Mouse (Mus musculus) liver, embryonic 14.5 days (tissue): Measurements from ENCODE around the gene Krtap4-2. TPM values are rescaled to one million over a fixed set of nuclear protein-coding genes. Genes with fewer than 3 reads are reported as not detected.
"Not testable (repeated sequence)": the region's sequence is repeated elsewhere in the genome, so short reads cannot be mapped to it uniquely, and the experiment has no call there.

Experiments
- ATAC-seq: fragments of 200-750 bp; cut with Nextera tagmentation; 2 replicates; pipeline ENCODE4 v1.8.0; 2017; ENCODE audit warnings: moderate number of reproducible peaks, mild to moderate bottlenecking, moderate library complexity; ENCODE audit not compliant: insufficient read depth
- DNase-seq, 3 experiments: peaks; one replicate each; pipeline ENCODE4 v3.0.0-alpha.2; 2012 to 2013; ENCODE audit warnings: low read depth in 3 of 3, low spot score in 3 of 3
- H3K27ac ChIP-seq: fragments of 300-500 bp; sonication (generic); 2 replicates; pipeline ENCODE4 v1.5.1; 2014; ENCODE audit warnings: moderate library complexity, mild to moderate bottlenecking, control low read depth, inconsistent platforms
- H3K27me3 ChIP-seq: fragments of 300-500 bp; sonication (generic); 2 replicates; pipeline ENCODE4 v1.6.1; 2014; ENCODE audit warnings: mild to moderate bottlenecking, low read length, moderate library complexity; ENCODE audit not compliant: control insufficient read depth, insufficient read depth
- H3K36me3 ChIP-seq: fragments of 300-500 bp; sonication (generic); replicated peaks from 2 replicates; pipeline ENCODE4 v1.6.1; 2014; ENCODE audit warnings: low read depth; ENCODE audit not compliant: control insufficient read depth, insufficient read depth
- H3K4me1 ChIP-seq, 2 experiments: fragments of 200-500 bp in 1 of 2; fragments of 300-500 bp in 1 of 2; sonication (generic) in 1 of 2; replicated peaks; 2 replicates each; pipeline ENCODE4 v1.6.1; 2012 to 2014; ENCODE audit warnings: antibody characterized with exemption in 1 of 2, inconsistent platforms in 1 of 2, low read length in 1 of 2; ENCODE audit not compliant: control insufficient read depth in 2 of 2, insufficient read depth in 2 of 2
- H3K4me2 ChIP-seq: fragments of 300-500 bp; sonication (generic); 2 replicates; pipeline ENCODE4 v1.6.1; 2014; ENCODE audit warnings: low read depth, mild to moderate bottlenecking, control low read depth, moderate library complexity
- H3K4me3 ChIP-seq, 2 experiments: fragments of 200-500 bp in 1 of 2; fragments of 300-500 bp in 1 of 2; sonication (generic) in 1 of 2; 2 replicates each; pipeline ENCODE4 v1.5.1; 2012 to 2014; ENCODE audit warnings: low read depth in 2 of 2, low read length in 2 of 2, mild to moderate bottlenecking in 2 of 2, control low read depth in 1 of 2, inconsistent platforms in 1 of 2, moderate library complexity in 1 of 2; ENCODE audit not compliant: insufficient read depth in 1 of 2
- H3K9ac ChIP-seq: fragments of 300-500 bp; sonication (generic); replicated peaks from 2 replicates; pipeline ENCODE4 v1.6.1; 2014; ENCODE audit warnings: mild to moderate bottlenecking, control low read depth, moderate library complexity
- H3K9me3 ChIP-seq: fragments of 300-500 bp; sonication (generic); 2 replicates; pipeline ENCODE4 v1.6.1; 2016; ENCODE audit warnings: low read length, mixed read lengths; ENCODE audit not compliant: control insufficient read depth
- CTCF ChIP-seq: IDR thresholded peaks from 2 replicates; pipeline ENCODE4 v1.5.1; 2016; ENCODE audit warnings: antibody characterized with exemption, low read depth, control low read depth
- EP300 ChIP-seq: IDR thresholded peaks from 2 replicates; pipeline ENCODE4 v1.6.1; 2016; ENCODE audit warnings: antibody characterized with exemption, low read depth
- WGBS: fragments of 180-500 bp; shearing (Covaris S2); extraction: QIAGEN DNeasy Blood & Tissue Kit; methylation state at CpG from one replicate; pipeline ENCODE4 v1.1.7; 2014; ENCODE audit not compliant: insufficient replicate concordance; 5-methylcytosine and 5-hydroxymethylcytosine counted together
- polyA plus RNA-seq, 2 experiments: library from polyadenylated mRNA; depleted of rRNA in 1 of 2; stranded (reverse) in 1 of 2; unstranded in 1 of 2; fragments of >200 nt; fragmentation: Nextera tagmentation in 1 of 2; extraction: Ambion mirVana in 1 of 2; gene quantifications; 2 replicates each; pipeline versions ENCODE4 v1.2.1 to v1.2.3; 2012 to 2014

The Krtap4-2 gene
- polyA plus RNA-seq (2012; rRNA removed): not detected in 2 replicates
- not detected in 2 replicates for polyA plus RNA-seq (2014; fragmentation: Nextera tagmentation; extraction: Ambion mirVana)

GRCm38 (mm10) chr11:99634653-99635134, at the start of gene Krtap4-2:
TSS of gene Krtap4-2 (minus strand) at chr11:99635084.
- ATAC-seq: no peak
- Histone ChIP-seq H3K9me3 (no peaks in the 10 kb centered on the region), H3K36me3 (no peaks in the 10 kb centered on the region), H3K27me3 (no peaks in the 10 kb centered on the region), H3K4me2 (no peak within 1 kb of the TSS), H3K27ac (no peak within 1 kb of the TSS), H3K4me1 (no peaks in the 10 kb centered on the region), H3K9ac (no peak within 1 kb of the TSS), H3K4me3 (no peak within 1 kb of the TSS)
- no peak for TF ChIP-seq CTCF
- TF ChIP-seq EP300: no peak
- WGBS: 42% methylated on average over 8 of the region's 8 CpGs
- DNase-seq: no peak

- Histone ChIP-seq H3K4me3 (no peak overlapping the region), H3K36me3 (no peaks in the 10 kb centered on the region), H3K9me3 (no peaks in the 10 kb centered on the region), H3K4me2 (no peak overlapping the region), H3K9ac (no peak overlapping the region), H3K27ac (no peak overlapping the region), H3K4me1 (no peaks in the 10 kb centered on the region), H3K27me3 (no peaks in the 10 kb centered on the region)
- TF ChIP-seq CTCF: no peak
- TF ChIP-seq EP300: no peak
- ATAC-seq (no peak), DNase-seq (no peak)
- WGBS: 66% methylated on average over 2 of the region's 2 CpGs
These were observed 48.6 kb upstream of the Krtap4-2 start for GRCm38 (mm10) chr11:99683481-99683880.

DNA sequence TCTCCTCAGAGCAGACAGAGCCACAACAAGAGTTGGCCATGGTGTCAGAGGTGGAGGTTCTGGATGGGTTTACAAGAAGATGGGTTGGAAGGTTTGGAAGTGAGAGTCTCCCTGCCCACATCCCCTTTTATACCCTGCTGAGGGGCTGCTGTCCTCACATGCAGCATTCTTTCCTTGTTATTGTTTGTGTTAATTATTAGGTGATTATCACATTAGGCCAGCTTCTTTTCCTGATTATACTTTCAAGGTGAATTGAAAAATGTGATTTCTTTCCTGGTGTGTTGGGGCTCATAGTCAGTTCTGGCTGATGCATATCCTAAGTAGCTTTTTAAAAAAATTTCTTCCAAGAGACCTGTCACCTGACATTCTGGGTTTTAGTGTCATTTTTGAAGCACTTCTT, 31.0 kb upstream of the Krtap4-2 start, which contains the start of gene Krtap4-6:
Gene Krtap4-6, minus strand, starts transcription at position 101 of the 400 bp plus-strand sequence.
- no peaks in the 10 kb centered on the region for H3K4me1 ChIP-seq
- H3K9me3 ChIP-seq: no peaks in the 10 kb centered on the region
- DNase-seq (no peak), ATAC-seq (no peak)
- TF ChIP-seq CTCF (no peak), EP300 (no peak)
- H3K9ac ChIP-seq: no peak within 1 kb of the TSS
- H3K4me2 ChIP-seq: no peak within 1 kb of the TSS
- no peaks in the 10 kb centered on the region for H3K36me3 ChIP-seq
- H3K27ac ChIP-seq: no peak within 1 kb of the TSS
- no peak within 1 kb of the TSS for H3K4me3 ChIP-seq
- no peaks in the 10 kb centered on the region for H3K27me3 ChIP-seq

GRCm38 (mm10) chr11:99662802-99663201, 27.9 kb upstream of the Krtap4-2 start:
- Histone ChIP-seq H3K27ac (no peak overlapping the region), H3K9me3 (no peaks in the 10 kb centered on the region), H3K4me3 (no peak overlapping the region), H3K27me3 (no peaks in the 10 kb centered on the region), H3K9ac (no peak overlapping the region), H3K36me3 (no peaks in the 10 kb centered on the region), H3K4me2 (no peak overlapping the region), H3K4me1 (no peaks in the 10 kb centered on the region)
- 60% methylated on average over 10 of the region's 10 CpGs for whole genome bisulfite sequencing
- ATAC-seq (no peak), DNase-seq (no peak)
- no peak for TF ChIP-seq CTCF
- no peak for TF ChIP-seq EP300

- TF ChIP-seq CTCF (no peak), EP300 (no peak)
- ATAC-seq (no peak), DNase-seq (no peak)
- no peak overlapping the region for H3K4me2 ChIP-seq
- H3K4me1 ChIP-seq: no peaks in the 10 kb centered on the region
- no peak overlapping the region for H3K9ac ChIP-seq
- no peaks in the 10 kb centered on the region for H3K36me3 ChIP-seq
- no peak overlapping the region for H3K27ac ChIP-seq
- no peak overlapping the region for H3K4me3 ChIP-seq
- no peaks in the 10 kb centered on the region for H3K27me3 ChIP-seq
- WGBS: 72% methylated on average over 4 of the region's 4 CpGs
- no peaks in the 10 kb centered on the region for H3K9me3 ChIP-seq
These were observed 24.4 kb upstream of the Krtap4-2 start for GRCm38 (mm10) chr11:99659256-99659655.

DNA sequence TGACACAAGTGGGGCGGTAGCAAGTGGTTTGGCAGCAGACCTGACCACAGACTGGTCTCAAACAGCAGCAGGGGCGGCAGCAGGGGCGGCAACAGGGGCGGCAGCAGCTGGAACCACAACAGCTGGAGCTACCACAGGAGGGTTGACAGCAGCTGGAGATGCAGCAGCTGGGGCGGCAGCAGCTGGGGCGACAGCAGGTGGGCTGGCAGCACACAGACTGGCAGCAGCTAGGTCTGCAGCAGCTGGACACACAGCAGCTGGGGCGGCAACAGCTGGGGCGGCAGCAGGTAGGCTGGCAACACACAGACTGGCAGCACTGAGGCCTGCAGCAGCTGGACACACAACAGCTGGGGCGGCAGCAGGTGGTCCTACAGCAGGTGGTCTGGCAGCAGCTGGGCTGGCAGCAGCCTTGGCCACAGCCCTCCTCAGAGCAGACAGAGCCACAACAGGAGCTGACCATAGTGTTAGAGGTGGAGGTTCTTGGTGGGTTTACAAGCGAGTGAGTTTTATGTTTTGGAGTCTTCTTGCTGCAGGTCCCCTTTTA, 23.7 kb upstream of the Krtap4-2 start, which contains the start of gene Gm11563:
Gene Gm11563, minus strand, starts transcription at position 494 of the 544 bp plus-strand sequence.
- 46% methylated on average over 10 of the region's 10 CpGs for WGBS
- H3K27ac ChIP-seq, DNase-seq, H3K4me2 ChIP-seq, H3K27me3 ChIP-seq, H3K9ac ChIP-seq, ATAC-seq, H3K4me1 ChIP-seq, H3K4me3 ChIP-seq, H3K36me3 ChIP-seq, H3K9me3 ChIP-seq: not testable (repeated sequence)
